Mouse (Mus musculus) kidney, postnatal 14 days (tissue): ENCODE results near the gene Ddah2.

Experiments used
- DNase-seq: peaks from one replicate; pipeline ENCODE4 v3.0.0; 2022; ENCODE audit warnings: mixed read lengths

Gene Ddah2

DNA sequence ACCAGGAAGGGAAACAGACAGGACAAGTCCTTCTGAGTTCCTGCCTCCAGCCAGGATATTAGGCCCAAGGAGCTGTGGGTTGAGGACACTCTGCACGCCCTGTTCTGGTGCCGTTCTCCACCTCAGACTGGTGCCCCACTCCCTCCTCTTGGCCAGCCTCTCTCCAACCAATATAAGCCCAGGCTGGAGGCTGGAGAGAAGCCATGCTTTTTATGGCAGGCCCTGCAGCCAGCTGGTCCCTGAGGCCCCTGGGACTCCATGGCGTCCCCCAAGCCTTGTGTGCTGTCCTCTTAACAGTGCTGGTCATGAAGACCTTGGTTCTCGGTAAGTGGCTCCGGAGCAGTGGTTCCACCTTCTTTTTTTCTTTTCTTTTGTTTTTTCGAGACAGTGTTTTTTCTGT lies 49.3 kb downstream of the Ddah2 start, which contains the start of gene Ly6g5c:
Gene Ly6g5c (plus strand): TSS at position 183 of the 400 bp plus-strand sequence.
- DNase-seq, result no peak
